Mouse (Mus musculus) forebrain, embryonic 10.5 days (tissue): Measurements from ENCODE around the gene Brox. TPM values are rescaled to one million over a fixed set of nuclear protein-coding genes. Genes with fewer than 3 reads are reported as not detected.

Source experiments
- DNase-seq: peaks from one replicate; pipeline ENCODE4 v3.0.0-alpha.2; 2017; ENCODE audit warnings: low spot score; ENCODE audit errors: extremely low spot score
- H3K27ac ChIP-seq: fragments of 300-500 bp; sonication (generic); 2 replicates; pipeline ENCODE4 v1.5.1; 2016; ENCODE audit warnings: mild to moderate bottlenecking
- H3K27me3 ChIP-seq: fragments of 300-500 bp; sonication (generic); 2 replicates; pipeline ENCODE4 v1.6.1; 2016; ENCODE audit warnings: mild to moderate bottlenecking; ENCODE audit not compliant: poor library complexity, severe bottlenecking
- H3K36me3 ChIP-seq: fragments of 300-500 bp; sonication (generic); replicated peaks from 2 replicates; pipeline ENCODE4 v1.6.1; 2016; ENCODE audit warnings: mild to moderate bottlenecking, moderate library complexity
- H3K4me1 ChIP-seq: fragments of 300-500 bp; sonication (generic); 2 replicates; pipeline ENCODE4 v1.6.1; 2016
- H3K4me3 ChIP-seq: fragments of 300-500 bp; sonication (generic); 2 replicates; pipeline ENCODE4 v1.5.1; 2016; ENCODE audit warnings: mild to moderate bottlenecking, moderate library complexity
- H3K9me3 ChIP-seq: fragments of 300-500 bp; sonication (generic); 2 replicates; pipeline ENCODE4 v1.6.1; 2016; ENCODE audit warnings: mild to moderate bottlenecking, moderate library complexity
- WGBS: fragments of 180-500 bp; shearing (Covaris S2); methylation state at CpG from one replicate; pipeline ENCODE4 v1.1.7; 2016; 5-methylcytosine and 5-hydroxymethylcytosine counted together
- polyA plus RNA-seq: library from polyadenylated mRNA; unstranded; fragments of >200 nt; fragmentation: Nextera tagmentation; extraction: Ambion mirVana; gene quantifications from 2 replicates; pipeline ENCODE4 v1.2.1, GENCODE M21; 2016

The Brox gene
- polyA plus RNA-seq, 1 experiment from 2014 or later, result 36.4 TPM

DNA sequence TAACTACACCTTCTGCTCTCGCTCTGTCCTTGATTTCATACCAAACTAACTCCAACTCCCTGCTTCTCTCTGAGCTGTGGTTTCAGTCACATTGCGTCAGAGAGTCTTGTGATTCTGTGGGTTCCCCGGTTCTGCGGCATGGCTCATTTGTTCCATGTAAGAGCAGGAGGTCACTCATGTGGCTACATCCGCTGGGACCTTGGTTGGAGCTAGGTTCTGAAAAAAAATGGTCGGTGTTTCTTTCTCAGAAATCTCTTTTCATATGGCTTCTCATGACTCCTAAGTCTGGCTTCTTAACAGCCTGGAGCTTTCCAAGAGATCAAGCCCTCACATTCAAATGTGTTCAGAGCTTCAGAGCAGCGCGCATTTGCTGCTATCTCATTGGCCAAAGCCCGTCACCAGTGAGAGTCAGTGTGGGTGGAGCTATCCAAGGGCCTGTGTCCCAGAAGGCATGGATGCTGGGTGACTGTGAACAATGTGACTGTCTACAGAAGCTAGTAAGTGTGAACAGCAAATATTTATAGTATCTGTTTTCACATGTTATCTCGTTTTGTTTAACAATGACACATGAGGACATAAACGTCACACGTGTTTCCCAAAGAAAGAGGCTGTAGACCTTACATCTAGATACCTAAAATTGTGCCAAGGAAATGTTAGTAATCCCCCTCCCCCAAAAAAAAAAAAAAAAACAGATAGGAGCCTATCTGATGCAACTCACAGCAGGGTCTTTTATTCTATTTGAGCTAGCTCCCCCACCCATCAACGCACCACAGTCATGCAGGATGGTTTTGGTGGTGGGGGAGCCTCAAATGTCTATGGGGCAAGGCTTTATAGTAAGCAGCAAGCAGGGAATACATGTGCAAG lies 32.7 kb downstream of the Brox start:
- WGBS, result 83% methylated on average over 13 of the region's 13 CpGs
- H3K27ac ChIP-seq, result no peak overlapping the region
- no peaks in the 10 kb centered on the region for H3K9me3 ChIP-seq
- H3K27me3 ChIP-seq, result no peaks in the 10 kb centered on the region
- DNase-seq, result no peak
- H3K36me3 ChIP-seq, result no peaks in the 10 kb centered on the region
- H3K4me1 ChIP-seq, result no peaks in the 10 kb centered on the region
- H3K4me3 ChIP-seq, result no peak overlapping the region

DNA sequence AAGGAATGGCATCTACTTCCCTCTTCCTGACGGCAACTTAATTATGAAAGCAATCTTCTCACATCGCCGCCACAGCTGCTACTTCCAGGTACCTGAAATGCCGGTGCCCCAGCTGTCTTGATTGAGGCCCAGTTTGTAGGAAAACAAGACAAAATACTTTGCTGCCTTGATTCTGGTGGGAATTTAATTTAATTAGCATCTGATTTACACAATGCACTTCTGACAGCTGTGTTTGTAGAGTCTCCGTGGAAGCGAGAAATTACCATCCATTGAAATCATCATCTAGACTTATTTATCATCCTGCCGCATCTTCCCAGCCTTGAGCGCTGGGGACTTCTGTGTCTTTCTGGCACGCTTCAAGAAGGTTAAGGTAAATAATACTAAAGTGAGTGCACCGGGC lies 44.5 kb downstream of the Brox start:
- WGBS, result 77% methylated on average over 10 of the region's 10 CpGs
- DNase-seq, result no peak
- Histone ChIP-seq H3K27me3 (no peaks in the 10 kb centered on the region), H3K4me1 (no peaks in the 10 kb centered on the region; the same call in 1 of the 2 replicates), H3K36me3 (no peaks in the 10 kb centered on the region), H3K4me3 (no peak overlapping the region), H3K9me3 (no peaks in the 10 kb centered on the region), H3K27ac (no peak overlapping the region)

DNA sequence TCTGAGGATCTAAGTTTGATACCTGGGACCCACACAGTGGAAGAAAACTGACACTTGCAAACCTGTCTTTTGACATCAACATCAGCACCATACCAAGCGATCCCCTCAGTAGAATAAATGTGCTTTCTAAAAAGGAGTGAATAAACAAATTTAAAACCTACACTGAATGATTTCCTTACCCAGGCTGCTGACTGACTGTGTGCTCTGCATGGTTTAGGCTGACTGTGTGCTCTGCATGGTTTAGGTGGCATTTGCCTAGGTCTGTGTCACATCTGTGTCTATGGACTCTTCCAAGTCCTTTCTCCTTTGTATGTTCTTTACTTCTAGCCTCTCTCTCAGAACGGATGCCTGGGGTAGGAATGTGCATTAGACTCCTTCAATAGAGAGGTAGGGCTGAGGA lies 45.3 kb downstream of the Brox start:
- no peaks in the 10 kb centered on the region for H3K36me3 ChIP-seq
- 78% methylated on average over 2 of the region's 2 CpGs for WGBS
- H3K27ac ChIP-seq, result no peak overlapping the region
- DNase-seq, result no peak
- peaks cover 5% of the 10 kb centered on the region for H3K4me1 ChIP-seq
- H3K27me3 ChIP-seq, result no peaks in the 10 kb centered on the region
- no peak overlapping the region for H3K4me3 ChIP-seq
- H3K9me3 ChIP-seq, result no peaks in the 10 kb centered on the region

DNA sequence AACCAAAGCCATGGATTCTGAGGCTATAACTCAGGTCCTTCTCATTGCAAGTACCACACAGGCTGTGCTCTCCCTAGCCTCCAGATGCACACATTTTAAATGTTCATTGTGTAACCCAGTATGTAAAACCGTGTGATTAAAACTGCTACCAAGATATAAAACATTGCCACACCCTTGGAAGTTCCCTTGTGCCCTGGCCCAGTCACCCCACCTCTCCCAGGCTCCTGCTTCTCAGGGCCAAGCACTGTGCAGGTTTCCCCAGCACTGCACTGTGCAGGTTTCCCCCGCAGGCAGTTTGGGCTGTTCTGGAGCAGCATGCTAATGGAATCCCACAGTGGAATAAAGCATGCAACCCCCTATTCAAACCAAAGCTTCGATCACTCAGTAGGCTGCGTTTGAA lies 46.5 kb downstream of the Brox start:
- DNase-seq, result no peak
- WGBS, result 84% methylated on average over 4 of the region's 4 CpGs
- H3K27ac ChIP-seq, result no peak overlapping the region
- H3K27me3 ChIP-seq, result no peaks in the 10 kb centered on the region
- no peak overlapping the region for H3K4me3 ChIP-seq
- H3K4me1 ChIP-seq, result peaks cover 5% of the 10 kb centered on the region
- no peaks in the 10 kb centered on the region for H3K9me3 ChIP-seq
- H3K36me3 ChIP-seq, result no peaks in the 10 kb centered on the region

DNA sequence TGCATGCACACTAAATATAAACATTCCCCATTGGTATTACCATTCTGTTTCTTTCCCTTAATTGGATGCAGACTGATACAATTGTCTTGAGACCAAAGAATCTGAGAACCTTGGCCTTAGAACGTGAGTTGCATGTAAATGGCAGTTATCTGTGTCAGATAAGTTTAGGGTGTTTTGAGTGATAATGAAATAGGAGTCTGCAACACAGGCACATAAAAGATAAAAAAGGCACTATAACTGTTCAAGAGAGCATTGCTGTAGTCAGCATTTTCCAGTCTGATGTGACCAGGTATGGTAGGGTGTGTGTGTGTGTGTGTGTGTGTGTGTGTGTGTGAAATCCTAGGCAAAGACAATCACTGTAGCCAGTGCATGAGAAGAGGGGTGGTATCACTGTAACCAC lies 48.9 kb downstream of the Brox start:
- H3K27ac ChIP-seq, result no peak overlapping the region
- no peak overlapping the region for H3K4me3 ChIP-seq
- H3K4me1 ChIP-seq, result peaks cover 5% of the 10 kb centered on the region
- no peak for DNase-seq
- no peaks in the 10 kb centered on the region for H3K36me3 ChIP-seq
- 45% methylated on average over 1 of the region's 1 CpGs for WGBS
- no peaks in the 10 kb centered on the region for H3K27me3 ChIP-seq
- peaks cover 9% of the 10 kb centered on the region; the same call in 1 of the 2 replicates for H3K9me3 ChIP-seq

DNA sequence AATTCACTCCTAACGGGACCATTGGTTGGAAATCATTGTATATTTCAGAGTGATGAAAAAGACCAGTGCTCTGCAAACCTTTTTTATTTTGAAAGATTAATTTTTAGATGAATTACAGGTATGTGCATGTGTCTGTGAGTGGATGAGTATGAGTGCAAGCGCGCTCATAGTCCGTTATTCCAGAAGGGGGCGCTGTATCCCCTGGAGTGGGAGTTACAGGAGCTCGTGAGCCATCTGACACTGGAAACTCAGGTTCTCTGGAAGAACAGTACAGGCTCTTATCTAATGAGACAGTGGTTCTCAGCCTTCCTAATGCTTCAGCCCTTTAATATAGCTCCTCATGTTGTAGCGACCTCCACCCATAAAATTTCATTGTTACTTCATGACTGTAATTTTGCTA lies 53.8 kb downstream of the Brox start:
- no peak overlapping the region for H3K4me3 ChIP-seq
- H3K36me3 ChIP-seq, result no peaks in the 10 kb centered on the region
- peaks cover 5% of the 10 kb centered on the region for H3K4me1 ChIP-seq
- DNase-seq, result no peak
- WGBS, result 72% methylated on average over 7 of the region's 7 CpGs
- H3K27ac ChIP-seq, result no peak overlapping the region
- H3K27me3 ChIP-seq, result no peaks in the 10 kb centered on the region
- peaks cover 9% of the 10 kb centered on the region; the same call in 1 of the 2 replicates for H3K9me3 ChIP-seq

DNA sequence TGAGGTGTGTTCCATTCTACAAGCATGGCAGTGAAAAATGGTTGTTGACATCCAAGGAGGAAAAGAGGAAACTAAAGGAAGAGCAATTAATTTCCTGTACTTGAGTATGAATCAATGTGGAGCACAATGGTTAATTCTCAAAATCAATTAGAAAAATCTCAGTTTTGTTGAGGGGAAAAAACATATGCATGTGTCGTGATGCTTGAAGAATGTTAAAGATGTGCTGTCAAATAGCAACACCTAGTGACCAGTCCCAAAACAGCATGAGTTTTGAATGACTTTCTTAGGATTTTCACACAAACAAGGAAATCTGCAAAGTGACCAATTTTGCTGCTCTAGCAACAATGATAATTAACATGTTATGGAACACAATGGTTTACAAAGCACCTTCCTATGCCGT lies 59.2 kb downstream of the Brox start:
- no peak for DNase-seq
- no peak overlapping the region for H3K4me3 ChIP-seq
- H3K27me3 ChIP-seq, result no peaks in the 10 kb centered on the region
- 52% methylated on average over 2 of the region's 2 CpGs for WGBS
- no peaks in the 10 kb centered on the region for H3K9me3 ChIP-seq
- no peaks in the 10 kb centered on the region for H3K4me1 ChIP-seq
- no peaks in the 10 kb centered on the region for H3K36me3 ChIP-seq
- no peak overlapping the region for H3K27ac ChIP-seq

DNA sequence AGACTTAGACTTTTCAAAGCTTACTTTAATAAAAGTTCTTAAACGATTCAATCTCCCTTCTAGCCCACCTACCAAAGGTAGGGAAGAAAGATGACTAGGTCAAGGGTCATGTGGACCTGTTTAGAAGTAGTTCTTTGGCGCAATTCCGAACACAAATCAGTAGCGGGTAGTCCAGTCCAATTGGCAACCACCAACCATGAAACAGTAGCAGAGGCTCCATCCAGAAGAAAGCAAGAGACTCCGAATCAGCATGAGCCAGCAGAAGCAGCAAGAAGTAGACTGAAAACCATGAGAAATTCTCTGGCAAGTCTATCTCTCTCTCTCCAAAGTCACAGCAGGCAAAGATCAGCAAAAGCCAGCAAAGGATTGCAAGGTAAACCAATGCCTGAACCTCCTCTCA lies 60.6 kb downstream of the Brox start:
- WGBS, result 93% methylated on average over 5 of the region's 5 CpGs
- DNase-seq, result no peak
- Histone ChIP-seq H3K36me3 (no peaks in the 10 kb centered on the region), H3K4me1 (no peaks in the 10 kb centered on the region), H3K4me3 (no peak overlapping the region), H3K27ac (no peak overlapping the region), H3K9me3 (no peaks in the 10 kb centered on the region), H3K27me3 (no peaks in the 10 kb centered on the region)

DNA sequence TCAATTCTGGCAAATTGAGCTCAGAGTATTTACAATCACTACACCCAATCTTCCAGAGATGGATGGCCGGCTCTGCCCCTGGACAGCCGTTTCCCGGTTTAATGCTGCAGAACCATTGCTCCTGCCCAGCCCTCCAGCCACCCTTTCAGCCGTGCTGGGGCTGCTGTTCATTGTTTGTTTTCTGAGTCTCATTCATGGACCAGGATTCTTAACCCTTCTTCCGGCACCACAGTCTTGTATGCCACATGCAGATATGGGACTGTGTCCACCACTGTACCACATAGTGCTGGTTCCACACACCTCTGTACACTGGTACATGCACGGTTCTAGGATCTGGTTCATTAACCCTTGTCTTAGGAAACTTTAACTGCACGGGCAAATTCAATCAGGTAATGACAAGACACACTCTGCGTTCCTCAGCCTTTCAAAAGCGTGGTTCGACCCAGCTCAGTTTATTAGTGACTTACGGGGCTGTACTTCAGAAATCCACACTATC lies 63.3 kb downstream of the Brox start:
- no peak for DNase-seq
- Histone ChIP-seq H3K9me3 (no peaks in the 10 kb centered on the region), H3K27me3 (no peaks in the 10 kb centered on the region), H3K4me3 (no peak overlapping the region), H3K27ac (no peak overlapping the region), H3K4me1 (peaks cover 5% of the 10 kb centered on the region), H3K36me3 (no peaks in the 10 kb centered on the region)
- WGBS, result 85% methylated on average over 11 of the region's 11 CpGs

DNA sequence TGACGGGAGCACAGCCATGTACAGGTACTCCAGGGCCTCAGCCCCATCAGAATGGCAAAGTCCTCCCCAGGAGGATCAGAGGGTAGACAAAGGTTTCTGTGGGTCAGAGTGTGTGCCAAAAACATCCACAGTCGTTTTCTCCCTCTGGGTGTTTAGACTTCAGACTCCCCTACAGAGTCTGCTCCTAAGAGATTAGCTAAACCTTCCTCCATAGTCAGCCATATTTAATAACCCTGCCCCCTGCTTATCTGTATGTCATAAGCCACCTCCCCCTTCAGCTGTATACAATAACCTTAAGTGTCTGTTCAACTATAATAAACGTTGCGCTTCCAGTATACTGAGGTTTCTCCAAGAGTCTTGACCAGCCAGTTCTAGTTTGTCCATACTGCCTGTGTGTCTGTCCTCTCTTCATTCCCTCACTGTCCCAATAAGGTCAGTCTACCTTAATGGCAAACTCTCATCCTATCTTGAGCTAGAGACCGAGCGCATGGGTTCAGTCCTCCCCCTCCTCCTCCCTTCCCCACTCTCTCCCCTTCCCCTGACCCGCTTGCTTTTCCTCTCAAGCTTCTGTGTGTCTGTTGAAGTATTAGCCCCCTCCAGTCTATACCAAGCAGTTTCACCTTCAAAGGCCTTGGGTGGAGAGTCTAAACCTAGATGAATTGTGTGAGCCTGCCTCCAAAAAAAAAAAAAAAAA lies 63.9 kb downstream of the Brox start:
- WGBS, result 87% methylated on average over 7 of the region's 7 CpGs

DNA sequence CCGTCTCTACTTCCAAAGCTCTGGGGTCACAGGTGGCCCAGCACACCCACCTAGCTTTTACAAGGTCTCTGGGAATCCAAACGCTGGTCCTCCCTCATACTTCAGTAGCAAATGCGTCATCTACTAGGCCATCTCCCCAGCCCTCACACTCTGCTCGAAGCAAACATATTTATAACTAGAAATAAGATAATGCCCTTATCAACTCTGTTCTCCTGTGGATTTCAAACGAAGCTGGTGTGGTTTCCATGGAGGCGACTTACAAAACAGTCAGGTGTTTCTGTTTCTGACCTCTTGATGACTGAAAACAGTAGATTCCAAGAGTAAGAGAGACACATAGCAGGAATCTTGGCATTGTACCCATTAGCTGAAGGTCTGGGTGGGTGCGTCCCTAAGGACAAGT lies 69.6 kb downstream of the Brox start:
- 91% methylated on average over 7 of the region's 7 CpGs for WGBS
- no peaks in the 10 kb centered on the region for H3K9me3 ChIP-seq
- H3K27me3 ChIP-seq, result no peaks in the 10 kb centered on the region
- no peak overlapping the region for H3K4me3 ChIP-seq
- no peaks in the 10 kb centered on the region for H3K36me3 ChIP-seq
- DNase-seq, result no peak
- H3K4me1 ChIP-seq, result peaks cover 11% of the 10 kb centered on the region
- H3K27ac ChIP-seq, result no peak overlapping the region

More for the DNA sequence above, 63.9 kb downstream of the Brox start:
- Histone ChIP-seq H3K9me3 (no peaks in the 10 kb centered on the region), H3K27me3 (no peaks in the 10 kb centered on the region), H3K27ac (no peak overlapping the region), H3K4me1 (peaks cover 11% of the 10 kb centered on the region), H3K36me3 (no peaks in the 10 kb centered on the region), H3K4me3 (no peak overlapping the region)
- DNase-seq, result no peak
